Mouse (Mus musculus) cerebellum, adult 2 months (tissue): Measurements from ENCODE around the gene 3110040M04Rik.

Source experiments
- CTCF ChIP-seq: fragments of 200-500 bp; IDR thresholded peaks from 2 replicates; pipeline ENCODE4 v1.5.1; 2011; ENCODE audit warnings: low read depth, mild to moderate bottlenecking, control low read depth, low read length, moderate library complexity, borderline replicate concordance; ENCODE audit not compliant: insufficient read depth
- POLR2A ChIP-seq: fragments of 200-500 bp; IDR thresholded peaks from 2 replicates; pipeline ENCODE4 v1.6.1; 2011; ENCODE audit warnings: low read length, control low read depth, borderline replicate concordance; ENCODE audit not compliant: insufficient read depth

DNA sequence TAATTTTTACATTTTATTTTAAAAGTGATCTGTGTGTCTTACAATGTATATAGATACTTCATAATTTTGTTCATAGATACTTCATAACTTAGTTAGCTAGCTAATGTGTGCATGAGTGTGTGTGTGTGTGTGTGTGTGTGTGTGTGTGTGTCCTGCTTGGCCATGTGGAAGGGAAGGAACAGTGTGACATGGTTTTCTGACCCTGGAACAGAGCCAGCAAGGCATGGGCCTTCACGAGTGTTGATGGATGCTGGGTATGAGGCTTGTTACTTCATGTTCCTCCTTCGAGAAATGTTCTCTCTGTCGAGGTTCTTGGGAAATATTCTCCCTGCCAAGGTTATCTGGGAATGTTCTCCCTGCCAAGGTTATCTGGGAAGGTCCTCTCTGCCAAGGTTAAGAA is 29.8 kb downstream of the 3110040M04Rik start:
- TF ChIP-seq CTCF (no peak), POLR2A (no peak)
